Mouse (Mus musculus): ENCODE measurements around the gene Slc9a3r2. TPM values are rescaled to one million over a fixed set of nuclear protein-coding genes. Genes with fewer than 3 reads are reported as not detected.

Gene Slc9a3r2
- total RNA-seq (2014; fragmentation: Nextera tagmentation), result 0.45 and 1.0 TPM in 2 replicates
- 1.8 and 3.0 TPM in 2 replicates for total RNA-seq (2017)

DNA sequence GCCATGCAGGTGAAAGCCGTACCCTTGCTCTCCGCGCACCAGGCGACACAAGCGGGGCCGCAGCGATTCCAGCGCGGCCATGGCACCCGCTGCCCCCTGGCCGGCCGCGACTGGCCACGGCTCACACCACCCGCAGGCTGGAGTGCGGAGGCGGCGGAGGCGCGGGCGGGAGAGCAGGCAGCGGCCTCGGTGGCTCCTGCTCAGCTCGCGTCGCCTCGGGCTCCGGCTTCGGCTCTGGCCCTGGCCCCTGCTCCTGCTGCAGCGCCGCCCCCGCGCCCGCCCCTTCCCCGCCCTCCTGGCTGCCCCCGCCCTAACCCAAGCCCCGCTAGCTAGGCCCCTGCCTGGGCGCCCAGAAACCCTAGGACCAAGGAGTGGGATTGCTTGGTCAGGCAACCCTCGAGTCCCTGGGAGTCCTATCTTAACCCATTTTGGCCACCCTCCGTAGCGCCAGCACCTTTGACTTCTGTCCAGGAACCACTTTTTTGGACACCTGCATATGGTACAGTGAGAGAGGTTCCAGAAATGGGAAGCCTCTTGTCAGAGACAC lies at the start of gene Slc9a3r2:
Gene Slc9a3r2 (minus strand): TSS at position 258 of the 547 bp plus-strand sequence.
- no peak; the same call in 1 of the 2 replicates for ATAC-seq (replicated peaks; ENCODE audit: poor library complexity, severe bottlenecking)

- ATAC-seq (replicated peaks; ENCODE audit: poor library complexity, severe bottlenecking), result no peak
Measured at GRCm38 (mm10) chr17:24699473-24699872, 49.3 kb upstream of the Slc9a3r2 start.

- no peak for ATAC-seq (replicated peaks; ENCODE audit: poor library complexity, severe bottlenecking)
Measured at GRCm38 (mm10) chr17:24698715-24699114, 48.6 kb upstream of the Slc9a3r2 start.

DNA sequence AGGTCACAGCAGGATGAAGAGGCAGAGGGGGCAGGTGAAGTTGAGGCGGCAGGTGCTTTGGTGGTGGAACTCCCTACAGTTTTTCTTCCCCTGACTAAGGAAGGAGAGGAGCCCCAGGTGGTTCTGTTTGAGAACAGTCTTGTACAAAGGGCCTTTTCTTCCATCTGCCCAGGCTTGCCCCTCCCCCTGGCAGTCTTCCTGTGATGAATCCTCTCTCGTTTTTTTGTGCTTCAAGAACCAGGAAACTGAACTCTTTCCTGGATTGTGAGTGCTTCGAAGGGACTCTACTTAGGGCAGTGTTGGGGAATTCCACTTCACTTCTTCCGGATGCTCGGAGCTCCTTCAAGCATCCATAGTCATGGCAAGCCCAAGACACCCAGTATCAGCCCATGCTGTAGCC lies 47.9 kb upstream of the Slc9a3r2 start:
- ATAC-seq (replicated peaks; ENCODE audit: poor library complexity, severe bottlenecking), result no peak

DNA sequence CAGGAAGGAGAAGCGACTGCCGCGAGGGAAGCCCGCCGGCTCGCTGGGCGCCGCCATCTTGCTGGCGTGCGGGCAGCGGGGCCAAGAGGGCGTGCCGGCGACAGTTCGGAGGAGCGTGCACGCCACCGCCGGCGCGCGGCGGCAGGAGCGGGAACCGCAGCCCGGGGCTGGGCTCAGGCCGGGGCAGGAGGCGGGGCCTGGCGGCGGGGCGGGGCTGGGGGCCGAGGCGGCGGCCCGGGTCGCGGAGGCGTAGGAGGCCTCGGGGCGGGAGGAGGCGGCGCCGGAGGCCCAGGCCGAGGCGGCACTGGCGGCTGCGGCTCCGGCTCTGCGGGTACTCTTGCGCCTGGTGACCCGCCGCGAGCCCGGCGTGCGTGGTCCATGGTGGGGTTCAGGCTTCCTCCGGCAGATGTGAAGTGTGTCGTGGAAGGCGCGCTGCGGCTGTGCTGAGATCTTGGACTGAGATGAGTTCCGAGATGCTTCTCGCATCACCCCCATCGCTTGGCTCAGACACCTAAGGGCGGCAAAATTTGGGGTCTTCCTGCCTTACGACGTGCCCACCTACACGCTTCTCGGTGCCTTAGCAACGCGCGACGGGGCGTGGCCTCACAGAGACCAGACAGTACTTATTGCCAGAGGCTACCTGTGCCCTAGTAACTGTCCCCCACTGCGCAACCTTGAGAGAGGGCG lies 46.0 kb upstream of the Slc9a3r2 start, which contains the start of the genes Gfer and Noxo1:
Gene Gfer (minus strand): TSS at position 146 of the 687 bp plus-strand sequence.
Gene Noxo1 (plus strand): TSS at position 224 of the 687 bp plus-strand sequence.
- peak; percentile 83 for ATAC-seq (replicated peaks; ENCODE audit: poor library complexity, severe bottlenecking)

- no peak for ATAC-seq (replicated peaks; ENCODE audit: poor library complexity, severe bottlenecking)
Measured at GRCm38 (mm10) chr17:24695326-24696010, 45.3 kb upstream of the Slc9a3r2 start.

GRCm38 (mm10) chr17:24692385-24692784 lies 42.3 kb upstream of the Slc9a3r2 start:
- ATAC-seq (replicated peaks; ENCODE audit: poor library complexity, severe bottlenecking), result peak; percentile 22

- ATAC-seq (replicated peaks; ENCODE audit: poor library complexity, severe bottlenecking), result no peak
Measured at GRCm38 (mm10) chr17:24689251-24690081, 39.3 kb upstream of the Slc9a3r2 start, which contains the start of gene Syngr3. Syngr3 (minus strand) TSS chr17:24689955.

GRCm38 (mm10) chr17:24687599-24687998 lies 37.5 kb upstream of the Slc9a3r2 start:
- ATAC-seq (replicated peaks; ENCODE audit: poor library complexity, severe bottlenecking), result no peak

- ATAC-seq (replicated peaks; ENCODE audit: poor library complexity, severe bottlenecking), result peak; percentile 73
Measured at GRCm38 (mm10) chr17:24687146-24687595, 37.0 kb upstream of the Slc9a3r2 start.

- ATAC-seq (replicated peaks; ENCODE audit: poor library complexity, severe bottlenecking), result peak; percentile 67
Measured at GRCm38 (mm10) chr17:24686514-24686913, 36.4 kb upstream of the Slc9a3r2 start.

- no peak for ATAC-seq (replicated peaks; ENCODE audit: poor library complexity, severe bottlenecking)
Measured at GRCm38 (mm10) chr17:24677500-24678080, 27.5 kb upstream of the Slc9a3r2 start.

DNA sequence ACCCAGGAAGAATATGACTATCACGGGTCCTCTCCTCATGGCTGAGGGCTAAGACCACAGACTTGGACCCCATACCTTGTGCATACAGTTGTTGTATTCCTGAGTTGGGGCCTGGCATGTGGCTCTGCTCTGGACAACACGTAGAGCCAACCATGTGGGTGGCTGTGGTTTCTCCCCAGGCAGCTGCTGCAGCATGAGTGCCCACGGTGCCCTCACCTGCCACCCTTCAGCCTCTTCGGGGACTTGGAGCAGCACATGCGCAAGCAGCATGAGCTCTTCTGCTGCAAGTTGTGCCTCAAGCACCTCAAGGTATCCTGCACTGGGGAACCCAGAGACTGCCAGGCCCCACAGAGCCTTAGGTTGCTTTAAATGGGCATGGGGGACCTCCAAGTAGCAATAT lies 26.8 kb upstream of the Slc9a3r2 start:
- no peak for ATAC-seq (replicated peaks; ENCODE audit: poor library complexity, severe bottlenecking)

DNA sequence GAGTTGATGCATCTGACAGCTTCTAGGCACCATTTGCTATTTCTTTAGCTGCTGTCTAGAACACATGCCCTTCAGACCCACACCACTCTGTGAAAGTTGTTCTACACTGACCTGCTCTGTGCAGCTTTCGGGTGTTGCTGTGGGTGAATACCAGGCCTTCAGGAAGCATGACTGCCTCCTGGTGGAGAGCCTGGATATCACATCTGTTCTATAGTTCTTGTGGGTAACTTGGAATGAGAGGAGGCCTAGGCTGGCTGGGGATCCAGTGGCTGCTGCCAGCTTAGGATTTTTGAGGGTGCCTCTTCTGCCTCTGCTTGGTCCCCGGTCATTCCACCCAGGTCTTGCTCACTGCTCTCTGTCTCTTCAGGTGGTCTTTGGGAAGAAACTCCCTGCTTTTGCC lies 26.1 kb upstream of the Slc9a3r2 start:
- peak; percentile 52 for ATAC-seq (replicated peaks; ENCODE audit: poor library complexity, severe bottlenecking)

DNA sequence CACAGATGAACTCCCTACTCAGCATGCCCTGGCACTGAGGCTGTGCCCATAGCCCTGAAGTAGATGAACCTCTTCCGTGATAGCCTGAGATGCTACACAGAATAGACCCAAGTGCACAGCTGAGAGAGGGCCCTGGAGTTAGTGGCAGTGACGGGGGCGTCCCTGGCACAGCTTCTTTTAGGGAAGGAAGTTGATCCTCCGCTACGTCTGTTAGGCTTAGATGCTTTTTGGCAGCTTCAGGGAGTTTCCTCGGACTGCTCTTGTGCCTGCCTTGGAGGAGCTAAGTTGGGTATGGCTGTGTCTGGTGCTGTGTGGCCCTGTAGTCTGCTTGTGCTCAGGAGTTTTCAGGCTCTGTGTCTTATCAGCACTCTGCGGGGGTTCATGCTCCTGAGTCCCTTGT lies 24.1 kb upstream of the Slc9a3r2 start:
- ATAC-seq (replicated peaks; ENCODE audit: poor library complexity, severe bottlenecking), result 0 out of 2 replicates have a peak, but pooled peaks have one; percentile 12

DNA sequence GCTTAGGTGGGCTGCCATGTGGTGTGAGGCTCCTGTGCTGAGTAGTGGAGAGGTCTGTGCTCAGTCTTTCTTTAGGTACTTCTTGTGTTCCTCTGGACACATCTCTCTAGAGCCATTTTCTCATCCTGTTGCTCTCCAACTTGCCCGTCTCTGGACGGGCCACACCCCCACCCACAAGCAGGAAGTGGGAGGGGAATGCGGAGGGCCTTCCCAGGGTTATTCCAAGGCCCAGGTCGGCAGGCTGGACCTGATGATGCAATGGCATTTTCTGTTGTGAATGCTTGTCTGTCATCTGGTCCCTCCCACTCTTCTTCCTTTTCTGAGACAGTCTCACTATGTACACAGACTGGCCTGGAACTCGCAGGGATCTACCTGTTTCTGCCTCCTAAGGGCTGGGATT lies 22.0 kb upstream of the Slc9a3r2 start:
- peak; percentile 41 for ATAC-seq (replicated peaks; ENCODE audit: poor library complexity, severe bottlenecking)

DNA sequence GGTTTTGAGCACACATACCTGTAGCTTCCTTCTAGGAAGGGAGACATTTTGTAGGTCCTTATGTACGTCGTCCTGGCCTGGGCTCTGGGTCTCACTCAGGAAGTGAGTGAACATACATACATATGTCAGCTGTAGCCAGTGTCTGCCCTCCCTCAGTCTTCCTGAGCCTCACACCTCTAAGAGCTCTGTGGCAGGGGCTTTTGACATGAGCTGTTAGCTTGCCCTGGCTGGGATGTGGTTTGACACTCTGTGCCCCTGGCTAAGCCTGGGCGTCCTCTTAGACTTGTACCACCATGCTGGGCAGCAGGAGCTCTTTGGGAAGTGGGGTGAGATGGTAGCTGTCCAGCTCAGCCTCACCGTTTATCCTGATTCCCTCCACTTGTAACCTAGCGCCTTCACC lies 21.2 kb upstream of the Slc9a3r2 start:
- no peak for ATAC-seq (replicated peaks; ENCODE audit: poor library complexity, severe bottlenecking)

DNA sequence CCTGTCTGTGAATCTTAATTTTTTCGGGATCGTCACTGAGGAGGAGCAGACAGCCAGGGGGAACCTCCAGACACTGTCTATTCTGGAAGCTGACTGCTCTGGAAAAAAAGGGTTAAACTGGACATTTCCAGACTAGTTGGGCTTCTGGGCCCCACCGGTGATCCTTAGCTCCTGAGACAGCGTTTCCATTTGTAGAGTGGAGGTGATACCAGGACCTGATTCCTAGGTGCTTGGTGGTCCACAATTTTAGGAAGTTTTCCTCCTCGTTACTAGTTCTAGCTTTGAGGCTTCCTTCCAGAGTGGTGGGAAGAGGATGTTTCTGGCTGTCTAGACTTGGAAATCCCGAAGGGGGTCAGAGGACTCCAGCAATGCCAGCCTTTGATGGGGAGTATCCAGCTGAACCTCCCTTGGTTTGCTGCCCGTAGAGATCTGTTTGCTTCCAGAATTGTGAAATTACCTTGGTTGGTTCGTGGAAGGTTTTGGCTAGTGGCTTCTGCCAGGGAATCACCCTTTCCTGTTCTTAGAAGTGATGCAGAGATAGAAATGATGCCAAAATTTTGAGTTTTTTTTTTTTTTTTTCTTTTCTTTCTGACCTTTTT lies 20.2 kb upstream of the Slc9a3r2 start:
- ATAC-seq (replicated peaks; ENCODE audit: poor library complexity, severe bottlenecking), result no peak

GRCm38 (mm10) chr17:24669545-24670245 lies 19.6 kb upstream of the Slc9a3r2 start, which contains the start of gene Zfp598:
Zfp598 (plus strand) TSS chr17:24669687.
- ATAC-seq (replicated peaks; ENCODE audit: poor library complexity, severe bottlenecking), result peak; percentile 90
